Mouse (Mus musculus): Measurements from ENCODE around the gene Cdk5. TPM values are rescaled to one million over a fixed set of nuclear protein-coding genes. Genes with fewer than 3 reads are reported as not detected.
A peak's percentile ranks its signal among the peaks of the same experiment; 100 is the strongest.
"Not testable (repeated sequence)": the region's sequence is repeated elsewhere in the genome, so short reads cannot be mapped to it uniquely, and the experiment has no call there.

The Cdk5 gene
- total RNA-seq, 2 experiments from 2014 or later = 12.4 to 13.4 TPM

DNA sequence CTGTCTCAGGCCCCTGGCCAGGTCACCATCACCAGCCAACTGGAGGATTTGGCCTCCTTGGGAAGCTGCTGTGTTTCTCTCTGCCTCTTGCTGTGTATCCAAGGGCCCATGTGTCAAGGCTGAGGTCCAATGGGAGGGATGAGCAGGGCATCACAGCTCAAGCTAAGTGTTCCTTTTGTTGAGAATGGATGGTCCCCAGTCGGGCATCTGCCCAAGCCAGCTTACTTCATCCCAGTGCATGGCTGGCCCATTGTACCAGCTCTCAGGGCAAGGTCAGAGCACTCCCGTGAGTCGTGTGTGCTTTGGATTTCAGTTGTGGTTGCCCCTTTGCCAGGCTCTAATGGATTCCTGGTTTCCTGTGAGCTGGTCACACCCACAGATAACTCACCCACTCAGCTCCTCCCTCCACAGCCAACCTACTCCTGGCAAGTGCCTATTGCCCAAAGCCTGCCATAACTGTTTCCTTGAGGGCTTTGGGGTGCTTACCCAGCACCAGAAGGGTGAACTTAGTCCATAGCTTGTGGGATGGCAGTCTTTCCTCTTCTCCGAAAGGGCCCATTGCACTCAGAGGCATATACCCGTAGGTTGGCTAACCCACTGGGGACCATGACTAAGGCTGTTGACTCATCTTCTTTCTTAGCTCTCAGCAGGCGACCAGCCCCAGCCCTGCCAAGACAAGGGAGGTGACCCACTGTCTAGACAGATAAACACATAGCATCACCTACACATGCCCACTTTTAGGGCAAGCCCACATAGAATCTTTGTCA lies 18.6 kb downstream of the Cdk5 start:
- intact Hi-C loops (cut with DNase I; ENCODE audit: low total_unique reads) = no loop called here
- DNase-seq = no peak

DNA sequence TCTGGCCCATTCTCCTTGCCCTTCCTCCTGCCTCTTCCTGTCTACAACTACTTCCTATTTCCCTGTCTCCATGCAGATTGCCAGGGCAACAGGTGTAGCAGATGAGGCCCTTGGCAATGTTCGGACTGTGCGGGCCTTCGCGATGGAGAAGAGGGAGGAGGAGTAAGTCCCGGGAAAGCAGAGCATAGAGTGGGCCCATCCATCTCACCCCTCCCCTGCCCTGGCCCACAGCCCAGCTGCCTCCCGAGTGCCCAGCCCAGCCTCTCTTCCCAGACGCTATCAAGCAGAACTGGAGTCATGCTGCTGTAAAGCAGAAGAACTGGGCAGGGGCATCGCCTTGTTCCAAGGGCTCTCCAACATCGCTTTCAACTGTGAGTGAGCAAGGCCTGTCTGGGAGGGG lies 21.4 kb downstream of the Cdk5 start:
- intact Hi-C loops (cut with DNase I; ENCODE audit: low total_unique reads) = no loop called here
- no peak for DNase-seq

DNA sequence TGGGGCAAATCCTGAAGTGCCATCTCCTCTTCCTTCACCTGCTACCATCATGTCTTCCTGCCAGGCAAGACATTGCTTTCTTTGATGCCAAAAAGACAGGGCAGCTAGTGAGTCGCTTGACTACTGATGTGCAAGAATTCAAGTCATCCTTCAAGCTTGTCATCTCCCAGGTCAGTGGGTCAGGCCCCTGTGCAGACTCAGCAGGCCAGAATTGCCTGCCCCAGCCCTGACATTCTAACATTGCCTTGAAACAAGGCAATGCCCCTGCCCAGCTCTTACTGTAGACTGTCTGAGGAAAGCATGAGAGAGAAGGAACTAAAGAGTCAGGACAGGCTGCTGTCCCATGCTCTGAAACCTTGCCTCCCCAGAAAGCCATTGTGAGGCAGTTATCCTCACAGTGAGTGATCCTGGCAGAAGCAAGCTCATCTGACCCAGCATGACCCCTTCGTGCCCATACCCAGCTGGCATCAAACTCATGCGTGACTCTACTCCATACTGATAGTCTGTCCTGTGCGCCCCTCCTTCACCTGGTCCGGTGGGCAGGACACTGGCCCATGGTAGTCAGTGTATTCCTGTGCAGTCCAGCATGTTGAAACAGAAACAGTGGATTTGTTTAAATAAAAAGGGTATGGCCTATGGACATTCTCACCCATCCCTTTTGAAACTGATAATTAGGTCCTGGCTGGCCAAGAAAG lies 22.3 kb downstream of the Cdk5 start:
- DNase-seq = no peak
- intact Hi-C loops (cut with DNase I; ENCODE audit: low total_unique reads) = no loop called here

DNA sequence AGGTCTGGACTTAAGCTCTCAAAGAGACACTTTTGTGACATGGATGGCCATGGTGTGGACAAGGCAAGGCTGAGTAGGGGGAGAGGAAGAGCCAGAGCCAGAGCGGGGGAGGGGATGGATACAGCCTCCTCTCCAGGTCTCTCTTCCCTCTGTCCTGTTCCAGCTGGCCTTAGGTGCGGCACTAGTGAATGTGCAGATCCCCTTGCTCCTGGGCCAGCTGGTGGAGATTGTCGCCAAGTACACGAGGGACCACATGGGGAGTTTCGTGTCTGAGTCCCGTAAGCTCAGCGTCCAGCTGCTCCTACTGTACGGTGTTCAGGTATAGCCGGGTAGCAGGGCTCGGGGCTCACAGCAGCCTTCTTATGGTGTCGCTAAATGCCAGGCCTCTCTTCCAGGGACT lies 23.0 kb downstream of the Cdk5 start:
- DNase-seq = no peak
- intact Hi-C loops (cut with DNase I; ENCODE audit: low total_unique reads) = no loop called here

DNA sequence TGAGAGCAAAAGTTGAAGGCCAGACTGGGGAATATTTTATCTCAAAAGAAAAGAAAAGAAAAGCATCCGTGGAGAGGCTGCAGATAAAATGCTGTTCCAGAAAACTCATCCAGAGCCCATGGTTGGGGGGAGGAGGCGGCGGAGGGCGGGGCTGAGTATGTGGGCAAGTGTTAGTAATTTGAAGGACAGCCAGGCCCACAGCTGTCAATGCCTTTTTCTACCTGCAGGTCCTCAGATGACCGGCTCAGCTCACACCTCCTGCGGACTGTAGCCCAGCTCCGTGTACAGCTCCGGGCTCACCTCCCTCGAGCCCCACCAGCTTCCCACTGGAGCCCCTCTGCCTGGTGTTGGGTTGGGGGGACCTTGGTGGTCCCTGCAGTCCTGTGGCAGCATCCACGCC lies 23.6 kb downstream of the Cdk5 start:
- intact Hi-C loops (cut with DNase I; ENCODE audit: low total_unique reads) = no loop called here
- no peak for DNase-seq

DNA sequence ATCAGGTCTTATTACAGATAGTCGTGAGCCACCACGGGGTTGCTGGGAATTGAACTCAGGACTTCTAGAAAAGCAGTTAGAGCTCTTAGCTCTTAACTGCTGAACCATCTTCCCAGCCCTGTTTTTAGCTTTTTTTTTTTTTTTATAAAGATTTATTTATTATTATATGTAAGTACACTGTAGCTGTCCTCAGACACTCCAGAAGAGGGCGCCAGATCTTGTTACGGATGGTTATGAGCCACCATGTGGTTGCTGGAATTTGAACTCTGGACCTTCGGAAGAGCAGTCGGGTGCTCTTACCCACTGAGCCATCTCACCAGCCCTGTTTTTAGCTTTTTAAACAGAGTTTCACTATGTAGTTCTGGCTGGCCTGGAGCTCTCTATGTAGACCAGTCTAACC lies 27.1 kb downstream of the Cdk5 start:
- DNase-seq; intact Hi-C loops (cut with DNase I; ENCODE audit: low total_unique reads): not testable (repeated sequence)

DNA sequence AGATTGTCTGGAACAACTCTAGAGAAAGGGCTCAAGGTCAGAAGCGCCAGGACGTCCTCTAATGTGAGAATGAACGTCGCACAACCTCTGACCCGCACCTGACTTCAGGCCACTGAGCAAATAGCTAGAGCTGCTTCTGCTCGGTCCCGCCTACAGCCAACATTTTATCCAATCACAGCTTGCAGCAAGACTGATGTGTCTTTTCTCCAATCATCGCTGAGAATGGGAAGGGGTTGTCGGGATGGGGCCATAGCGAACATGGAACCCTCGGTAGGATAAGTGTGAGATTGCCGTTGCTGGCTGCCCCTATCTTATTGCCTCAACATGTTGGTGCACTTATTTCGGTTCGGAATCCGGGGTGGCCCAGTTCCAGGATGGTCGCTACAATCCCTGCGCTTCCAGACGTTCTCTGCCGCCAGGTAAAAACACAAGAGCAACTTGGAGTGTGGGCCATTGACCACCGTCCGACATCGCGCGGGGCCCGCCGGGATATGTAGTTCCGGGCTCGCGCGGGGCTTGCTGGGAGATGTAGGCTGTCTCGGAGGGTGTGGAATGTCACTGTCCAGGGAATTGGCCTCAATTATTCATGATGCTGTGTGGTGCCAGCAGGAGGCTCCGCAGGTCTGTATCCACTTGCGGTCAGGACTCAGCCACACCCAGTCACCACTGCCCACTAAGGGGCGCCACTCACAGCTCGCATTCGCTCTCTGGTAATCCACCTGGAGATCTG lies 29.0 kb downstream of the Cdk5 start:
- DNase-seq = peak; percentile 93
- intact Hi-C loops (cut with DNase I; ENCODE audit: low total_unique reads) = no loop called here

DNA sequence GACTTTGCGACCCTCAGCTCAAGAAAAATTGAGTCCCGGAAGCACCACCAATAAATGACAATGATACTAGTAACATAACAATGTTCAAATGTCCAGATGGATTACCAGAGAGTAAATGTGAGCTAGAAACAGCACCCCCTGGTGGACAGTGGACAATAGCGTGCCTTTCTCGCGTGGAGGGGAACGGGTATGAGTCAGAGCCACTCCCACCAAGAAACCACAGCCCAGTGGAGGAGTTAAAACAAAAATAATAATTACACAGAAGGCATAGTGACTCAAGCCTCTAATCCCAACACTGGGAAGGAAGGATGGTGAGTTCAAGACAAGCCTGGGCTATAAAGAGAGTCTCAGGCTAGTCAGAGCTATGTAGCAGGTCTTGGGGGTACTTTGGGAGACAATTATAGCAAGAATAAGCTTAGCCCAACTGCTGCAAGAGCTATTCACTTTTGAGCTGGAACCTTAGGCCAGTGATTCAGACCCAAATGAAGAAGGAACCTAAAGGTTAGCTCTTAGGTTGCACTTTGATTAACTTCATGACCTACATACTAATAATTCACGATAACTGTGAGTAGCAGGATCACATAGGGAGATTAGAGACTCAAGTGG lies 29.8 kb downstream of the Cdk5 start, which contains the start of gene Abcb8:
Gene Abcb8, plus strand, starts transcription at position 272 of the 606 bp plus-strand sequence.
- intact Hi-C loops (cut with DNase I; ENCODE audit: low total_unique reads) = no loop called here
- DNase-seq = peak; percentile 85

DNA sequence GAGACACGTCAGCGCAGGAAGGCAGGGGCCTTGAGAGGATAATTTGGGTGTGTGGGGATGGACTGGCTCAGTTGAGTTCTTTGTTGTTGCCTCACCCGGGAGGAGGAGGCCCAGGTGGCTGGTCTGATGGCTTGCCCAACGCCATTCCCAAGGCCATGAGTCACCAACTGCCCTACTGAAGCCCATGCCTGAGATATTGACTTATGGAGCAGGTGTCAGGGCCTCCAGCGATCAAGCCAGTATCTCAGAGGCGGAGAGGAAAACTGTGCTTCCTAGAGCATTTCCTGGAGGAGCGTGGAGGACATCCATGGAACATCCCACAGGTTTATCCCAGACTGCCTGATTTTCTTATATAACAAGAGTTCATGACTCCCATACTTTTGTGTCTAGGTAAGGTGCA lies 30.6 kb downstream of the Cdk5 start:
- intact Hi-C loops (cut with DNase I; ENCODE audit: low total_unique reads) = no loop called here
- no peak for DNase-seq

DNA sequence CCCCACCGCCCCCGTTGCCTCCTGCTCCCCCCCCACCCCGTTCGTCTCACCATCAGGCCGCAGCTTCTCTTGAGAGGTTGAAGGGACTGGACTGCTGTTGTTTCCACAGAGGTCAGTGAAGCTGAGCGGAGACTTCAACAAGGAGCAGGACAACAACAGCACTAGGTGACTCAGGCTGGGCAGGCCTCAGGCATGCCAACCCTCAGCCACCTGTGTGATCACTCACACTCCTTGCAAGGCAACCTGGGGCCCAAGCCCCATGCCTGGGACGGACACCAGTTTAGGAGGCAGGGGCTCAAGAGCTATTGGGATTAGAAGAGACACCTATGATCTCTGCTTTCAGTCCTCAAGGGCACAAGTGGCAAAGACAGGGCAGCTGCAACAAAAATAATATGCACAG lies 31.5 kb downstream of the Cdk5 start, which contains the start of gene Atg9b:
Gene Atg9b, minus strand, starts transcription at position 280 of the 400 bp plus-strand sequence.
- DNase-seq = no peak
- intact Hi-C loops (cut with DNase I; ENCODE audit: low total_unique reads) = no loop called here

DNA sequence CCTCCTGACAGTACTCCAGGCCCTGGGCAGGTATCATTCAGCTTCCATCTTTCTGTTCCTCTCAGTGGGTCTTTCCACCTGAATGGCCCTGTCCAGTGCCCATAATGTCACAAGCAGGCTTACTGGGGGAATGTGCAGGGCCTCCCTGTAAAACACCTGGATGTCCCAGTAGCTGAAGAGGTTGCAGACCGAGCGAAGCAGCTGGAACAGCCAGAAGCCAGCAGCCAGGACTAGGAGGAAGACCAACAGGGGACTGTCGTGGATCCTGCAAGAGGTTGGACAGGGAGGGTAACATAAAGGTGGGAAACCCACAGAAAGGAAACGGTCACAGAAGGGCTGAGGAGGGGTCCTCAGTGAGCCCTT lies 33.7 kb downstream of the Cdk5 start:
- DNase-seq = no peak
- intact Hi-C loops (cut with DNase I; ENCODE audit: low total_unique reads) = no loop called here

DNA sequence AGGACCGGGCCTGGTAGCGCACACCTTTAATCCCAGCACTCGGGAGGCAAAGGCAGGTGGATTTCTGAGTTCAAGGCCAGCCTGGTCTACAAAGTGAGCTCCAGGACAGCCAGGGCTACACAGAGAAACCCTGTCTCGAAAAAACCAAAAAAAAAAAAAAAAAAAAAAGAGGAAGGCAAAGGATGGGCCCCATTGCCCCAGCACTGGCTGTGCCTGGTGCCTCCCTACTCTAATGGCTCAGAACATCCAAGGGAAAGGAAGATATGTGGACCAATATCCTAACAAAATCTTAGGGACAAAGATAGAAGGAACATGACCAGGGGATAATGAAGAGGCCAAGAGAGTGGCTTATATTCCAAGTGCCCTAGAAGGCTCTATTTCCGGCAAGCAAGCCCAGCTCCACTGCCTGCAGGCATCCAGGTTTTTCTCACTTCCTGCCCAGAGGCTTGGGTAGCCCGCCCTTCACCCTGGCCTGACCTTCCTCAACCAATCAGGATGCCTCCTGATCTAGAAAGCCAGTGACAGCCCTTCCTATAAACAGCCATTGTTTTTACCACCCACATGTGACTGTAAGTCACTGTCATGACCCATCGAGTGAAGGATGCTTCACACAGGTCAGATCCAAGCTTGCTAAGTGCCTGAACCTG lies 34.2 kb downstream of the Cdk5 start:
- DNase-seq = no peak
- intact Hi-C loops (cut with DNase I; ENCODE audit: low total_unique reads) = no loop called here

DNA sequence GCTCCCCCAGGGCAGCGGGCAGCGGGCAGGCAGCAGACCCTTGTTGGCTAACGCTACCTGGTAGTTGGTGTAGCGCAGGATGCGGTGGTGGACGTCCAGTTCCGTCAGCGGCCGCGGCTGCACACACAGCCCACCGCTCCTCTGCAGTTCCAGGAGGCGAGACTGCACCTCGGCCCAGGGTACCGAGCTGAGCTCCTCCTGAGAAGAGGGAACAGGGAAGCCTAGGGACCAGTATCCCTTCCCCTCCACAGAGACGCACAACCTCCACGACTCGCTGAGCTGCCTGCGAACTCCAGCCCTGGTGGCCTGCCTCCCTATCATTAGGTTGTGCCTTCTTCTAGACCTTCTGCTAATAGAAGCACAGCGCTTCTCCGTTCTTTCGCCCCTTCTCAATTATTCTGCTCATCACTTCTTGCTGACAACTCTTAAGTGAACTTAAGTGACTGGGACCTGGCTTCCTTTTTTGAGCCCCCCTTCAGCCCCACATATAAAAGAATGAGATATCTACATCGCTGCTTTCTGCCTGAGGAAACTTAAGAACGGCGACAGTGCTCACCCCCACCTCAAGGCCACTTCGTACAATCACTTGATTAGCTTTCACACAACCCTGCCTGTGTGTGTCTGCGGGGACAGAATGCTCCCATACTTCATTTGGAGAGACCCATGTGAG lies 34.9 kb downstream of the Cdk5 start:
- intact Hi-C loops (cut with DNase I; ENCODE audit: low total_unique reads) = no loop called here
- DNase-seq = no peak

DNA sequence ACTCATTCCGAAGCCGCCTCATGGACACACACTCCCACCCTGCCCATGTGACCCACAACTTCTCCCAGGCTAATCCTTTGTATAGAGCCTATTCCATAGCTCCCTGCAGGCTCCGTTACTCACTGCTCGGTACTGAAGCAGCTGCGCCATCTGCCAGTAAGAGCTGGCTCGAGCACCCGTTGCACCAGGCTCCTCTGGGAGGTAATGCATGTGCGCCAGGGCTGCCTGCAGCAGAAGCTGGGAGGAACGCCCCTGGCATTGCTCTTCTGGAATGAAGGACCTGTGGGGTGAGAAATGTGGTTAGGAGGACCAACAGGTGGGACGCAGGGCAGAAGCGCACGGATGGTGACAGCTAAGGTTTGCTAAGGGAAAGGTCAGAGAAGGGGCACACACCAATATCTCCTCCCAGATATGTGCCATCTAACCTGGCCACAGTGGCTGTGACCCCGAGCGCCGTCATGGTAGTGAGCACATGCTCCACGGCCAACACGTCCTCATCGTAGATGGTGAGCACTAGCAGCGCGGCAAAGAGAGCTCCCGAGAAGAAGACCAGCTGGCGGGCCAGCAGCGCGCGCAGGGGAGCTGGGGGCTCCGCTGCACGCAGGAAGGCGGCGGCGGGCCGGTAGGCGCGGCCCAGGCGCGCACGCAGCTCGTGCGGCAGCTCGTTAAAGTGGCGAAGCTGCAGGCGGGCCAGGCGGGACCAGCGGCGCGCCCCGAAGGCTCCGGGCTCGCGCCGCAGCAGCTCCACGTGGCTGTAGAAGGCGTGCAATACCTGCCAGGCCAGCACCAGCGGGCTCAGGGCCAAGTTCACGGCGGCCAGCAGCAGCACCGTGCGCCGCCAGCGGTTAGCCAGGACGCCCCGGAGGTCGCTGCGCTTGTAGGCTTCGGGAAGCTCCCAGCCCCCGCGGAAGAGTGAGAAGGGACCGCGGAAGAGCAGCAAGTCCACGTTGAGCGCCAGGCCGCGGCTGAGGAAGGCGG lies 35.8 kb downstream of the Cdk5 start:
- intact Hi-C loops (cut with DNase I; ENCODE audit: low total_unique reads) = no loop called here
- peak; percentile 59 for DNase-seq

DNA sequence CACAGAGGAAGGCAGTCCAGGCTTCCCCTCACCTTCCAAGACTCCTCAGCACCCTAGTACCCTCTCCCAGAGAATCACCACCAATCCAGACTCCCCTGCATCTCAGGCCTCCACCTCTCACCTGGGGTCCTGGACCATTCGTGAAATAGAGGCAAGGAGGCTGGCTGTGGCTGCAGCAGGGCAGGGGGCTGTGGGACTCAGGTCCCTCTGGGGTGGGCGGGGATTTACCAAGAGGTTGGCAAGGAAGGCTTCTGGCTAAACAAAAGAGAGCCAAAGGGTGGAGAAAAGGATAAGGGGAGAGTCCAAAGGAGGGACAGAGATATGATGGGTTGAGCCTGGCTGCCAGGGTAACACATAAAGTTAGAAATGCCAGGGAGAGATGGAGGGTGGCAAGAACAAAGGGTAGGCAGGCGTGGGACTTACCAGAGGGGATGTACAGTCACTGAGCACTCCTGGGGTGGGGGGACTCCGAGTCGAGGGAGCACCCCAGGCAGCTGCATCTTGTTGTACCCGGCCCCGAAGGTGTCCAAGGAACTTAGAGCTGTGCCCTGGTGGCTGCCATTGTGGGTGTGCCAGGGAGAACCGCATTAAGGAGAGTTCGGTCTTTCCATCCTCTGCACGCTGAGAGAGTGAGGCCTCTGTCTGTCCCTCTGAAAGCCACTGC lies 37.3 kb downstream of the Cdk5 start:
- no peak for DNase-seq
- intact Hi-C loops (cut with DNase I; ENCODE audit: low total_unique reads) = no loop called here

DNA sequence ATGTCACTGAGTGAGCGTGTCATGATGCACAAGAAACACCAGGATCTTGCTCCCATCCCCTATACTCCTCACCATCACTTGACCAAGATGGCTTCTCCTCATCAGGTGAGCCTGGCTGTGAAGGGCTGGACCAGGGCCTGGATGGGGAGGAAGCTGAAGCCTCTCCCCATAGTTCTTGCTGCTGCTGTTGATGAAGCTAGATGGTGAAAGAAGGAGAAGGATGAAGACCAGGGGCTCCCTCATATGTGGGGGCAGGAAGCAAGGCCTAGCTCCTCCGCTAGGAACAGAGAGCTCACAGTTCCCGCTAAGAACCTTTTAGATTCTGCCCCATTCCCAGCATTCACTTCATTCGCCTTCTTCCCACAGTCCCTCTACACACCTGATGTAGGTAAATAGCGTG lies 38.0 kb downstream of the Cdk5 start:
- DNase-seq = no peak
- intact Hi-C loops (cut with DNase I; ENCODE audit: low total_unique reads) = no loop called here

DNA sequence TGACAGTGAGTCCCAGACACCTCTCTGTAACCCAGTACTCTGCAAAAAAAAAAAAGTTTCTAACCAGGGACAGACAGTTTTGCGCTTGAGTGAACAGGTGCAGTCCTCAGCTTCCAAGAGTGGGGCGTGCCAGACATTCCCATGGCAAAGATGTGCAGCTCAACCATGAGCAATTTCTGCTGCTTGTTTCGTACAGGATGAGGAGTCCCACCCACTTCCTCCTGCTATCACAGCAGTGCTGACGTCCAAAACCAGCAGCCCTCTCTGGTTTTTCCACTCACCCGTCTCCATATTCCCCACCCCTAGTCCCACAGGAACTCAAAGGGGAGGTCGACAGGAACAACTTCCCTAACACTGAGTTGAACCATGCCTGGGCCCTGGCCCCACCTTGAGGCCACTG lies 38.9 kb downstream of the Cdk5 start:
- no peak for DNase-seq
- intact Hi-C loops (cut with DNase I; ENCODE audit: low total_unique reads) = no loop called here
